Mouse (Mus musculus) gastrocnemius, postnatal 10 days (tissue): ENCODE measurements around the gene Spast. TPM values are rescaled to one million over a fixed set of nuclear protein-coding genes. Genes with fewer than 3 reads are reported as not detected.

Source experiments
- DNase-seq: peaks from one replicate; pipeline ENCODE4 v3.0.0; 2021; ENCODE audit warnings: mixed read lengths
- total RNA-seq, 2 experiments: library from RNA; stranded (reverse); gene quantifications; 2 replicates each; pipeline ENCODE4 v1.2.3; 2021

Spast gene
- total RNA-seq, 2 experiments from 2014 or later, result 48.9 to 51.6 TPM

GRCm38 (mm10) chr17:74424401-74425005 is 85.7 kb downstream of the Spast start:
- no peak for DNase-seq

GRCm38 (mm10) chr17:74430074-74430473 is 91.3 kb downstream of the Spast start:
- DNase-seq, result no peak

GRCm38 (mm10) chr17:74431481-74431880 is 92.7 kb downstream of the Spast start:
- no peak for DNase-seq

GRCm38 (mm10) chr17:74432631-74433030 is 93.8 kb downstream of the Spast start:
- DNase-seq, result no peak

- DNase-seq, result no peak
Observed at GRCm38 (mm10) chr17:74437762-74438161, 99.0 kb downstream of the Spast start.

GRCm38 (mm10) chr17:74440486-74440885 is 101.7 kb downstream of the Spast start:
- DNase-seq, result no peak

Other genes starting within 250 kb of the Spast start
- 10 to 100 TPM; 71.4 to 76.6 TPM for gene Memo1, start 43.5 kb upstream of the Spast start, total RNA-seq
- gene Dpy30, start 15.0 kb upstream of the Spast start, total RNA-seq, result 10 to 100 TPM; 80.3 to 85.5 TPM
- 1 to 10 TPM; 6.3 to 9.9 TPM for gene Slc30a6, start 56.6 kb downstream of the Spast start, total RNA-seq
- under 1 TPM; 0.21 to 0.34 TPM for gene Nlrc4, start 120.2 kb downstream of the Spast start, total RNA-seq
- gene Yipf4, start 150.5 kb downstream of the Spast start, total RNA-seq, result 10 to 100 TPM; 40.4 to 43.3 TPM
- 10 to 100 TPM; 64.3 to 77.7 TPM for gene Birc6, start 189.3 kb downstream of the Spast start, total RNA-seq